Mouse (Mus musculus) adrenal gland (tissue): ENCODE measurements around the gene Cep44.

Experiments
- intact Hi-C: fragments of 180-260 bp; cut with DNase I; formaldehyde crosslinking; loops from one replicate; pipeline ENCODE4 v1.15.1; 2025
- microRNA-seq, 2 experiments: library from miRNA; unstranded; fragments of <30 nt; microRNA quantifications; one replicate each; pipeline ENCODE4; 2019

Cep44 gene

DNA sequence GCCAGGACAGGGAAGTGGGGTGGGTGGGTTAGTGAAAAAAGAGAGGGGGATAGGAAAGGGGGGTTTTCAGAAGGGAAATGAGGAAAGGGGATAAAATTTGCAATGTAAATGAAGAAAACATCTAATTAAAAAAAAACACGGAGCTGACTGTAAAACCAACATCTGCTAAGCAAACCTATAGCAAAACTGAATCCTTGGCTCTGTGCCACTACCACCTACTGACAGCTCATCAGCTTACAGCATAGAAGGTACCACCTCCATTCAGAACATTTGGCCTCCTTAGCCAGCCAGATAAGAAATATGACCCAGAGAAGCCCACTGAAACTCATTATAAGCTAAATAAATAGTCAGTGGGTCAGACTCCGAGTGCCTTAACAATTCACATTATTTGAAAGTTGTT lies 61.4 kb downstream of the Cep44 start:
- intact Hi-C loops, result no loop called here

DNA sequence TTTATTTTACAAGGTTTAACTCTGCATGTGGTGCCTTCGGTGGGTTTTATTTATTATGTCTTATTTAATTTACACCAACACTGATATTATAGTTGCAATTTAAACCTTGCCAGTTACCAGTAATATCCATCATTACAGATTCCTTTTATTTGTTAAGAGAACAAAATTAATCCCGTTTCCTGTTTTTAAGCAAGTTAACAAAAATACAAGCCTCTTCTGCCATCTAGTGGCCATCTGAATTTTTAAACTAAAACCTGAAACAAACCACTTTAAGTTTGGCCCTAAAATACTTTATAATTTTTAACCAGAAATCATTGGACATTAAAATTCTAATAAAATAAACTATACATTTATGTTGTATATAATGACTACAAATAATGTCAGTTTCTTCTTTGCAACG lies 64.8 kb downstream of the Cep44 start:
- intact Hi-C loops, result loop anchor here (2.0 kb wide), 1 partner anchor 423 kb away; no protein-coding TSS in a partner anchor

Small RNA genes lying within 50 kb of the gene (microRNA-seq; reads per million reads assigned to microRNA genes)
- 0 reads per million in 2 experiments for gene Gm25992
